Mouse (Mus musculus): ENCODE results near the gene Trnau1ap.
A peak's percentile ranks its signal among the peaks of the same experiment; 100 is the strongest.
"Not testable (repeated sequence)": the region's sequence is repeated elsewhere in the genome, so short reads cannot be mapped to it uniquely, and the experiment has no call there.

The Trnau1ap gene

GRCm38 (mm10) chr4:132344403-132345134 lies 15.2 kb upstream of the Trnau1ap start:
- DNase-seq (ENCODE audit: low spot score in 2 of 2), result no peak

DNA sequence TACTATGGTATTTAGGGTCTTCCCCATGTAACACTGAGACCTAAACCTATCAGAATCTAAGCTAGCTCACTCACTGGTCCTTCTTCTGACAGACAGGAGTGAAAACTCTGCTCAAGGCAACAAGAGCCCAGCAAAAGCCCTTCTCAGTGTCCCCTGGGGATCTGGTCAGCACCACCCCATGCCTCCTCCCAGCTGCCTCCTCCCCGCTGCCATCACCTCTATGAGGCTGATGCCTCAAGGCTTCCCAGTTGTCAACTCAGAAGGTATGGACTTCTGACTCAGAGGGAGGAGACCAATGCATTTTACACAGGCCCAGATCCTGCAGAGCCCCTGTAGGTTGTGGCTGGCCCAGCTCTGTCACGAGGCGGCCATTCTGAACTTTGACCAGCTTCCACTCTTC lies 12.1 kb upstream of the Trnau1ap start:
- no peak for DNase-seq (ENCODE audit: low spot score in 2 of 2)

DNA sequence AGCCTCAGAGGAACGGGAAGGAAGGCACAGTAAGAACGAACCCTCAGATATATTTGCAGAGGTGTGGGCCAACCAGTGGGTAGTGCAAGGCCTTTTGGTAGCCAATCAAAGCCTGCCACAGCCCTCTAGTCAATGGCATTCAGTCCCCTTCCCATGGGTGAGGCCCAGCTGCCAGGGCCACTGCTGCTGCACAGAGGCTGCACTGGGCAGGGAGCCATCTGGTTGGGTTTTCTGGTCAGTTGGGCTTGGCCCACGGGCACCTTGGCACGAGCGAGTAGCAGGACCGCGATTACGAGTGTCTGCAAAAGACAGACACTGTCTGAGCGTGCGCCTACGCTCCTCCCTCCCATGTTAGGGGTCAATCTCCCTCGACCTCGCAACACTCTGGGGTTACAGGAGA lies 9.6 kb upstream of the Trnau1ap start:
- DNase-seq (ENCODE audit: low spot score in 2 of 2), result no peak

- DNase-seq (ENCODE audit: low spot score in 2 of 2), result no peak
Observed at GRCm38 (mm10) chr4:132332880-132333279, 3.5 kb upstream of the Trnau1ap start.

DNA sequence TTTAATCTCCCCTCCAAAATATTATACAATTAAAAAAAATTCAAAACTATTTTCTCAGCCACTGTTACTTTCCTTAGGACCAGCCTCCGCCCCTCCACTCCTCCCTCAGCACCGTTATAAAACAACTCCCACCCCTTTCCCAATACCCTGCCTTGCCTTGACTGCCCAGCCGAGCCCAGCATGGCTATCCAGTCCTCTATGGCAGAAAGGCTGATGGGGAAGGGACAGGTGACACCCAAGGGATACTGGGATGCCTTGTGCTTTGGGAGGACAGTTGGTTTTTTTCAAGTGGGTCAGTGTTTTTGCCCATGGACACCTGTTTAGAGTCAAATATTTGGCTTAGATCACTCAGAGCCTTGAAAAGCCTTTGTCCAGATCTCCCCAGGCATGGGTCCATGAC lies 2.6 kb upstream of the Trnau1ap start:
- no peak for DNase-seq (ENCODE audit: low spot score in 2 of 2)

DNA sequence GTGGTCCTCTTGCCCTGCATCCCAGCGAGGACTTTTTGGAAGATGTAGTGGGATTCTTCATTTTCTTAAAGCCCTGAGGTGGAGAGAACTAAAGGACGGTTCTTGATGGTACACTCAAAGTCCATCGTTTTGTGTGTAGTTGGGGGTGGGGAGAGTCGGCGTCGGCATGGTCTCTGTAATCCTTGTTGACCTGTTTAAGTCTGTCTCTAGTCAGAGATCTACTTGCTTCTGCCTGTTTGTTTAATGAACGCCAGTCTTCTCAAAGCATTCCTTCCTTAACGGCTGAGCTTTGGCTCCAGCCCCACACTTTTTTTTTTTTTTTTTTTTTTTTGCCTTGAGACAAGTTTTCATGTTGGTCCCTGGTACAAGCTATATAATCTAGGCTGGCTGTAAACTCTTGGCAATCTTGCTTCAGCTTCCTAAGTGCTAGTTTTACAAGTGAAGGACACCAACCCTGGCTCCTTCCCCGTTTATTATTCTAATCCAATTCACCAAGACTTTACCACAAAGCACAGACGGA lies 557 bp upstream of the Trnau1ap start:
- no peak for DNase-seq (ENCODE audit: low spot score in 2 of 2)

DNA sequence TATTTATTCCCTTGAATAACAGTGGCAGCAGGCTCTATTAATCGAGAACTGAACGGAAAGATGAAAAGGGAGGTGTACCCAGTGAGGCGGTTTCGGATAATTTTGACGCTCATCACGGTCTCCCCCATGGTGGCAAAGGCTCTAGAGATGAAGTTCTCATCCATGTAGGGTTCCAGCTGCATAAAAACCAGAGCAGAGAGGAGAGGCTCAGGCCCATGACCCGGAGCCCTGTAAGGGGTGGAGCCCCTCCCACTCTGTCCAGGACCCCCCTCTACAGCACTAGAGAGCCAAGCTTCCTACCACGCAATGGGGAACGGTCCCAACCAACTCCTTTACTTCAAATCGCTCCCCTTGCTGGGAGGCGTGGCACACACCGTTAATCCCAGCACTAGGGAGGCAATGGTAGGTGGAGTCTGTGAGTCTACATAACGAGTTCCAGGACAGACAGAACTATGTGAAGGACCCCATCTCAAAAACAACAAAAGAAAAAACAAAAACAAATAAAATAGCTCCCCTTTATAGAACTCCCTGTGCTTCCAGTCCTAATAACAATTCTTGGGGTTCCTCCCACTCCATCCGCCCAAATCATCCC lies 851 bp downstream of the Trnau1ap start:
- DNase-seq (ENCODE audit: low spot score in 2 of 2), result no peak

DNA sequence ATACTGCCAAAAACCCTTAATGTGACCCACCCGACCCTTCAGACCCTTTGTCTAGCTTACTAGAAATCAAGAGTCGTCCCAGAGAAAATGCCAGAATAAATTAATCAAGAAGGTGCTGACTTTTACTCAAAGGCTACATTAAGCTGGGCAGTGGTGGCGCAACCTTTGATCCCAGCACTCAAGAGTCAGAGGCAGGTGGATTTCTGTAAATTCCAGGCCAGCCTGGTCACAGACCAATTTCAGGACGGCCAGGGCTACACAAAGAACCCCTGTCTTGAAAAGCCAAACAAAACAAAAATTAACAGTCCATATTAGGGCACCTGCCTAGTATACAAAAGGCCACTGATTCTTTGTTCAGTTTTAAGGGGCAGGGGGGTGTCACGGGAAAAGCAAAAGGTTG lies 2.9 kb downstream of the Trnau1ap start:
- no peak for DNase-seq (ENCODE audit: low spot score in 2 of 2)

GRCm38 (mm10) chr4:132315711-132316110 lies 13.6 kb downstream of the Trnau1ap start:
- no peak for DNase-seq (ENCODE audit: low spot score in 2 of 2)

DNA sequence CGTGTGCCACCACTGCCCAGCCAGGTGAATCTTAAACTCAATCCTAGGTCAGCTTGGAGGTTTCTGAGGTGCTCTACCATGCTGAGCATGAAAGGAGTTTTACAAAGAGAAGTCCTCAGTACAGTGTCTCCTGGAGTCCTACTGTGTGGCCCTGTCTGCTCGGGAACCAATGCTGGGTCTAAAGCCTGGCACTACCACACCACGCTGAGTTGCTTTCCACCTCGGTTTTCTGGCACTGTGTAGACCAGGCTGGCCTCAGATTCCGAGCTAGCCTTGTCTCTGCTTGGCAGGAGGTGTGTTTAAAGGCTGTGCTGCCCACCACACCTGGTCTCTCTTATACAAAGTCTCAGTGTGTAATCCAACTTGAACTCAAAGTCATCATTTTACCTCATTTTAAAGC lies 16.7 kb downstream of the Trnau1ap start:
- DNase-seq (ENCODE audit: low spot score in 2 of 2), result no peak

- no peak for DNase-seq (ENCODE audit: low spot score in 2 of 2)
Observed at GRCm38 (mm10) chr4:132311801-132312200, 17.5 kb downstream of the Trnau1ap start.

GRCm38 (mm10) chr4:132311209-132311608 lies 18.1 kb downstream of the Trnau1ap start:
- DNase-seq (ENCODE audit: low spot score in 2 of 2), result no peak

DNA sequence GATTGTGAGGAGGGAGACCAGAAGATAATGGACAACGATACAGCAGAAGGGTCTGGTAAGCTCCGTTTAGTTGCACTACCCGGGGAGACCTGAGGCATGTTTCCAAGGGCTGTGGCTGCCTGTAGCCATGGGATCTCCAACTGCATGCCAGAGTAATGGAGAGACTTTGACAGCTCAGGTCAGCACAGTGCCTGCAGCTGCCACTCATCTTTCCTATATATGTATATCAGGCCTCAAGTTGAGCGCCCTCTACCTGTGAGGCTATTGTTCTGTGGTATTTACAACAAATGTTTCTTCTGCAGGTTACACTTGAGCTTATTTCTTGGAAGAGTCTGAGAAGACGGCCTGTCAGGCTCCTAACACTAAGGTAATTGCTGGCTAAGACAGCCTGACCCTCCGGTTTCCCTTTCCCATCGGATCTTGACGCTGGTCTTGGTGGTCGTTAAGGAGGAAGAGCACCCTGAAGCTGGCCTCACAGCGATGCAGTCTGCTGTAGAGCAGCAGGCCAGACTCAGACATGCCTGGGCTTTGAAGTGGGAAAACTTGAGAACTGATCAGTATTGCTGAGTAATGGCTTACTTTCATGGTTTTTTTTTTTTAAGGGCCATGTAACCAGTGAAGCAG lies 19.4 kb downstream of the Trnau1ap start:
- DNase-seq (ENCODE audit: low spot score in 2 of 2), result peak in 1 of 2 experiments; percentile 54

GRCm38 (mm10) chr4:132309140-132309848 lies 20.0 kb downstream of the Trnau1ap start:
- DNase-seq (ENCODE audit: low spot score in 2 of 2), result peak in 1 of 2 experiments; percentile 40

DNA sequence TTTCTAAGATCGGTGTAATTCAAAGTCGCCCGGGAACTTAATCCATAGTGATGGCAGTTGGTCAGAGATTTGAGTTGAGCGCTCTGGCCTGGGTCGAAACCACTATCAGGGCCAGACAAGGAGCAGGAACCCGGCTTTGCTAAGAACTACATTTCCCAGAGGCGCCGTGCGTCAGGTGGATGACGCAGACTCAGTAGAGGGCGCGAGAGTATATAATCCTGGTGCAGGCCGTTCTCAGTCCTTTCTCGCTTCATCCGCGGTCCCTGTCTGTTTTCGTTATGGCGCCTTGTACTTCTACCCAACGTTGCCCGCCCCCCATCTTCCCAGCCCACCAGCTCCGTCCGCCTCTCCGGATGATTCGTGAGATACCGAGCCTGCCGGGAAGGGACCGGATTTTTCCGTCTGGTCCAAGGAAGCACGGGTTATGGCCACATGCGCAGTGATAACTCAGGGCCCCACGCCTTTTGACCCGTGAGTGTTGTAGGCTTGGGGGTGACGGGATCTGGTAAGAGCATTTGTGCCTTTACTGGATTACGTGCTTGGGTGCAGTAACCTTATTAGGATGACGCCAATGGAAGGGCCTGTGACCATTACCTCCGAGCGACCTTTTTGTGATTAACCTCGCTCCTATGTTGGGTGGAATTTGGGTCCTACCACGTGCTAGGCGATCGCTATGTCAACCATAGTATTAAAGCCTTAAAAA lies 20.8 kb downstream of the Trnau1ap start:
- DNase-seq (ENCODE audit: low spot score in 2 of 2), result peak; percentile 90 to 93

GRCm38 (mm10) chr4:132306004-132306403 lies 23.3 kb downstream of the Trnau1ap start:
- no peak for DNase-seq (ENCODE audit: low spot score in 2 of 2)

GRCm38 (mm10) chr4:132305276-132305675 lies 24.1 kb downstream of the Trnau1ap start:
- no peak for DNase-seq (ENCODE audit: low spot score in 2 of 2)

DNA sequence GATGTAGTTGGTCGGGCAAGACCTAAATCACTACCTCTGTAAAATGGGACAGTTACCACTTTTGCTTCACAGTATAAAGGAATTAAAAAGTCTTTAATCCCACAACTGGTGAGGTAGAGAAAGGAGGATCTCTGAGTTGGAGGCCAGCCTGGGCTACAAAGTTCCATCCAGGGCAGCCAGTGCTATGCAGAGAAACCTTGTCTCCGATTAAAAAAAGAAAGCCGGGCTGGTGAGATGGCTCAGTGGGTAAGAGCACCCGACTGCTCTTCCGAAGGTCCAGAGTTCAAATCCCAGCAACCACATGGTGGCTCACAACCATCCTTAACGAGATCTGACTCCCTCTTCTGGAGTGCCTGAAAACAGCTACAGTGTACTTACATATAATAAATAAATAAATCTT lies 25.9 kb downstream of the Trnau1ap start:
- not testable (repeated sequence) for DNase-seq (ENCODE audit: low spot score in 2 of 2)

GRCm38 (mm10) chr4:132302939-132303479 lies 26.3 kb downstream of the Trnau1ap start, which contains the start of gene Rab42:
Gene Rab42 (minus strand): TSS chr4:132303385.
- peak; percentile 51 to 73 for DNase-seq (ENCODE audit: low spot score in 2 of 2)

DNA sequence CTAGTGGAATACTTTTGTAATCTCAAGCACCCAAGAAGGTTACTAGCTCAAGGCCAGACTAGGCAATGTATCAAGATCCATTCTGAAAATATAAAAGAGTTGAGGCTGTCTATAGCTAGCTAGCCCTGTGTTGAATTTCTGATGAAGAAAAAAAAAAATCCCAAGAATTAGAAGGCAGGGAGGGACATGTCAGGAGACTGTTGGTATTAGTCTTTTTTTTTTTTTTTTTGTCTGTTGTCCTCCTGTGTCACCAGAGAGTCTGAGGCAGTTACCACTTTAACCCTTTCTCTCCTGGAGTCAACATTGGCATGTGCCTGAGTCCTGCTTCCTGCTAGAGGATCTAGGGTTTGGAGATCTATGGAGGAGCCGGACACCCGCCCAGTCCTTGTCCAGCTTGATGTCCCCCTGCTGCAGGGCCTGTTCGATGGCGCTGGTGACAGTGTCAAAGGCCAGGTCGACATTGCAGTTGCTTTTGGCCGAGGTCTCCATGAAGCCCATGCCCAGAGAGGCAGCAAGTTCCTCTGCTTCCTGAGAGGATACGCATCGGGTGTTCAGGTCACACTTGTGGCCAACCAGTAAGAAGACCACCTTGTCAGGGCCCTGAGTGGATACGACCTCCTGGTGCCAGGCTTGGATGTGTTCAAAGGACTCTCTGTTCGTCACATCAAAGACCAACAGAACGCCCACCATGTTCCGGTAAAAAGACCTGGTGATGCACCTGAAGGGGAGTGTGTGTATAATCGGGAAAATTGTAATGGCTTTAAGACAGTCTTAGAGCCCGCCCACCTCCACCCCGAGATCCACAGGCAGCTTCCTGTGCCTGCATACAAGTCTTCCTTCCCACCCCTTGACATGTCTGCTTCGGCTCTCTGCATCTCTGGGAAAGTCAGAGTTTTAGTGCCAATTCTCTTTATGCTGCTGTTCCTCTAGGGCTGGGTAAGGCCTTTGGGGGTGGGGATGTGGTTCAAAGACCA lies 27.1 kb downstream of the Trnau1ap start:
- DNase-seq (ENCODE audit: low spot score in 2 of 2), result no peak

All from frontal cortex, postnatal 36 days (tissue).